21 mouse cellular contexts compared by ENCODE assay signal in genomic region chr11:62540167-62540566, GRCm38 (mm10). TPM values are rescaled to one million over a fixed set of nuclear protein-coding genes. Genes with fewer than 3 reads are reported as not detected.
A peak's percentile ranks its signal among the peaks of the same experiment; 100 is the strongest.
DNase-seq lines count a peak whose midpoint lies in the region; TF ChIP-seq lines count a peak whose summit lies in the region.
"Had no signal": no experiment of that assay in that cellular context is flagged by ENCODE, and none has a peak within 500 bp of the region (broad histone marks: within the 10 kb centered on the region; RNA-seq: fewer than 3 reads in every experiment).

No protein-coding gene starts in this region.

- dilution Hi-C loops in CH12.LX (cut with MboI; ENCODE audit: extremely low pct_ligation_motif_present, extremely low pct_unique_long_range_greater_than_20kb, low sequenced_read_pairs): no loop called here

- H3K4me3 ChIP-seq in testis, adult 2 months (ENCODE audit: control insufficient read depth, low read depth, low read length): peak overlapping the region; percentile 60
- no peak overlapping the region for H3K4me3 ChIP-seq in CH12.LX (replicated peaks in 1 of 3; ENCODE audit: low read depth in 2 of 3, low read length in 2 of 3, poor library complexity in 1 of 3)

- no peak for TF ChIP-seq EP300 in CH12.LX (IDR thresholded peaks at IDR 0.05; ENCODE audit: low read length)

- peaks cover 5% of the 10 kb centered on the region for H3K4me1 ChIP-seq in testis, adult 2 months (ENCODE audit: control insufficient read depth, insufficient read depth, low read length)
- peaks cover 10 to 31% of the 10 kb centered on the region in 2 experiments for H3K4me1 ChIP-seq in CH12.LX (ENCODE audit: control insufficient read depth in 1 of 2, insufficient read depth in 2 of 2)

- no peak overlapping the region for H3K27ac ChIP-seq in testis, adult 2 months (ENCODE audit: control insufficient read depth, insufficient read depth, low read depth, low read length)
- H3K27ac ChIP-seq in CH12.LX (ENCODE audit: insufficient read depth, low read depth): no peak overlapping the region
- H3K27ac ChIP-seq: embryonic facial prominence, embryonic 15.5 days; forebrain, embryonic 10.5 days; forebrain, embryonic 12.5 days had no signal

- no peak for TF ChIP-seq CTCF in testis, adult 2 months (IDR thresholded peaks at IDR 0.05; ENCODE audit: control insufficient read depth, insufficient read depth, insufficient replicate concordance, low read depth, low read length)
- no peak for TF ChIP-seq CTCF in CH12.LX (conservative IDR thresholded peaks at IDR 0.05 in 1 of 2, IDR thresholded peaks at IDR 0.05 in 1 of 2; ENCODE audit: low read depth in 2 of 2, low read length in 2 of 2)

- H3K9ac ChIP-seq in CH12.LX (ENCODE audit: insufficient read depth, low read depth): no peak overlapping the region
- H3K9ac ChIP-seq: embryonic facial prominence, embryonic 15.5 days had no signal

- in situ Hi-C loops in CH12.LX (cut with MboI; ENCODE audit: low pct_ligation_motif_present, low pct_unique_long_range_greater_than_20kb, low sequenced_read_pairs): no loop called here

- peaks cover 19% of the 10 kb centered on the region for H3K79me2 ChIP-seq in CH12.LX (replicated peaks; ENCODE audit: control insufficient read depth, extremely low read depth, insufficient read depth, poor library complexity, severe bottlenecking)

- no peak for TF ChIP-seq POLR2A in testis, adult 2 months (IDR thresholded peaks at IDR 0.05; ENCODE audit: control insufficient read depth, low read depth, low read length)
- no peak for TF ChIP-seq POLR2A in CH12.LX (IDR thresholded peaks at IDR 0.05; ENCODE audit: low read depth, low read length)

- H3K9me3 ChIP-seq in CH12.LX (replicated peaks; ENCODE audit: low read length): no peaks in the 10 kb centered on the region
- H3K9me3 ChIP-seq: embryonic facial prominence, embryonic 13.5 days; embryonic facial prominence, embryonic 15.5 days; forebrain, embryonic 10.5 days; forebrain, embryonic 12.5 days had no signal

- TF ChIP-seq RAD21 in CH12.LX (IDR thresholded peaks at IDR 0.05; ENCODE audit: low read depth, low read length): no peak

- no peak overlapping the region for H3K4me2 ChIP-seq in CH12.LX (ENCODE audit: insufficient read depth, low read depth, poor library complexity, severe bottlenecking)

- no peak for DNase-seq in testis, postnatal 14 days (ENCODE audit: low spot score)
- no peak for DNase-seq in CH12.LX (ENCODE audit: extremely low read depth)
- DNase-seq in induced T-regulatory cell, adult 2 months (ENCODE audit: low read depth): peak; percentile 12
- no peak for DNase-seq in right cerebral cortex, postnatal 4 days
- DNase-seq in ovary, adult 18-20 months (ENCODE audit: low spot score): no peak
- DNase-seq: adrenal gland, adult 8-10 months; adrenal gland, postnatal 25 days; B cell, adult 2 months; cerebellum, adult 11 months; cerebellum, adult 18-20 months; cerebellum, adult 8-10 months; cerebellum, adult 9-11 months; cerebellum, postnatal 14 days; cerebellum, postnatal 36 days; embryo, embryonic 11 days had no signal

- no peaks in the 10 kb centered on the region for H3K27me3 ChIP-seq in testis, adult 2 months (ENCODE audit: control insufficient read depth, insufficient read depth, low read length)
- H3K27me3 ChIP-seq in CH12.LX (replicated peaks): peaks cover 29% of the 10 kb centered on the region
- H3K27me3 ChIP-seq: Patski had no signal

- no peaks in the 10 kb centered on the region; the same call in 1 of the 2 replicates for H3K36me3 ChIP-seq in testis, adult 2 months (ENCODE audit: control insufficient read depth, insufficient read depth, low read length)
- peaks cover 4 to 6% of the 10 kb centered on the region in 2 experiments for H3K36me3 ChIP-seq in CH12.LX (replicated peaks in 1 of 2; ENCODE audit: control insufficient read depth in 1 of 2, insufficient read depth in 1 of 2, low read length in 1 of 2)
- H3K36me3 ChIP-seq: embryonic facial prominence, embryonic 15.5 days had no signal

TF ChIP-seq in CH12.LX, 34 proteins besides CTCF, POLR2A, EP300 and RAD21:
- TF ChIP-seq UBTF (IDR thresholded peaks at IDR 0.05; ENCODE audit: low read depth, low read length) (no peak), MXI1 (IDR thresholded peaks at IDR 0.05; ENCODE audit: low read depth, low read length) (0 out of 2 replicates have a peak, but pooled peaks have one; percentile 20), PAX5 (IDR thresholded peaks at IDR 0.05; ENCODE audit: low read length) (no peak)
TF ChIP-seq in CH12.LX: peak in this region for 1.

RNA-seq across cellular contexts. Expression of gene Cenpv, which starts 1.1 kb away (rescaled TPM):
- 874 and 878 TPM in 2 replicates for polyA plus RNA-seq in testis, adult 2 months (2012; rRNA removed)
- 98.8 and 107 TPM in 2 replicates for total RNA-seq in CH12.LX (2012; rRNA removed)
- 24.1 and 24.4 TPM in 2 replicates for total RNA-seq in CH12.LX (2014; rRNA removed)
- 24.9 and 33.6 TPM in 2 replicates for polyA plus RNA-seq in CH12.LX (2012; ENCODE audit: insufficient read length, low read depth)

RNA-seq across cellular contexts. Expression of gene Ubb, which starts 10.8 kb away (rescaled TPM):
- 5,144 and 5,757 TPM in 2 replicates for polyA plus RNA-seq in testis, adult 2 months (2012; rRNA removed)
- total RNA-seq in CH12.LX (2012; rRNA removed): 2,030 and 2,098 TPM in 2 replicates
- 929 and 1,092 TPM in 2 replicates for total RNA-seq in CH12.LX (2014; rRNA removed)
- polyA plus RNA-seq in CH12.LX (2012; ENCODE audit: insufficient read length, low read depth): 1,487 and 1,562 TPM in 2 replicates

RNA-seq across cellular contexts. Expression of gene Trpv2, which starts 34.1 kb away (rescaled TPM):
- polyA plus RNA-seq in testis, adult 2 months (2012; rRNA removed): 0.67 and 0.97 TPM in 2 replicates
- total RNA-seq in CH12.LX (2012; rRNA removed) (58.7 and 59.3 TPM in 2 replicates), CH12.LX (2014; rRNA removed) (36.0 and 39.2 TPM in 2 replicates)
- polyA plus RNA-seq in CH12.LX (2012; ENCODE audit: insufficient read length, low read depth): 42.3 and 46.2 TPM in 2 replicates

Comparison
In these comparisons a context has a peak if more than half of its experiments do, and no peak if none do; other contexts are left out.
1. RNA of gene Cenpv, which starts 1.1 kb away (polyA plus RNA-seq): 874 to 878 TPM in testis, adult 2 months; 24.9 to 33.6 TPM in CH12.LX; every median in the first group is over 10 times any median in the second.
2. RNA of gene Trpv2, which starts 34.1 kb away (polyA plus RNA-seq): 42.3 to 46.2 TPM in CH12.LX; 0.67 to 0.97 TPM in testis, adult 2 months; every median in the first group is over 10 times any median in the second.